Mouse (Mus musculus) induced T-regulatory cell, adult 2 months (primary cell): Measurements from ENCODE around the gene Rbks.
A peak's percentile ranks its signal among the peaks of the same experiment; 100 is the strongest.
"Not testable (repeated sequence)": the region's sequence is repeated elsewhere in the genome, so short reads cannot be mapped to it uniquely, and the experiment has no call there.

Source experiments
- DNase-seq: peaks from one replicate; pipeline ENCODE4 v3.0.0-alpha.2; 2012; ENCODE audit warnings: low read depth

Gene Rbks

GRCm38 (mm10) chr5:31627117-31627516, 70.3 kb downstream of the Rbks start:
- no peak for DNase-seq

- no peak for DNase-seq
These were observed 77.1 kb downstream of the Rbks start for GRCm38 (mm10) chr5:31620326-31620725.

- DNase-seq: peak; percentile 82
These were observed 82.9 kb downstream of the Rbks start for GRCm38 (mm10) chr5:31614339-31615025.

- peak; percentile 91 for DNase-seq
These were observed 83.6 kb downstream of the Rbks start for GRCm38 (mm10) chr5:31613852-31614286.

GRCm38 (mm10) chr5:31611186-31611585, 86.2 kb downstream of the Rbks start:
- no peak for DNase-seq

GRCm38 (mm10) chr5:31610376-31611086, 86.9 kb downstream of the Rbks start:
- no peak for DNase-seq

- no peak for DNase-seq
These were observed 91.3 kb downstream of the Rbks start for GRCm38 (mm10) chr5:31606151-31606550.

GRCm38 (mm10) chr5:31603766-31604165, 93.7 kb downstream of the Rbks start:
- DNase-seq: no peak

GRCm38 (mm10) chr5:31602377-31602776, 95.0 kb downstream of the Rbks start:
- DNase-seq: peak; percentile 75

GRCm38 (mm10) chr5:31601162-31601722, 96.2 kb downstream of the Rbks start:
- DNase-seq: no peak

- peak; percentile 64 for DNase-seq
These were observed 98.3 kb downstream of the Rbks start for GRCm38 (mm10) chr5:31599161-31599560.

- peak; percentile 75 for DNase-seq
These were observed 98.8 kb downstream of the Rbks start for GRCm38 (mm10) chr5:31598579-31598978.

- DNase-seq: no peak
These were observed 99.3 kb downstream of the Rbks start for GRCm38 (mm10) chr5:31598121-31598520.

GRCm38 (mm10) chr5:31597430-31597944, 99.9 kb downstream of the Rbks start:
- no peak for DNase-seq

- DNase-seq: peak; percentile 89
These were observed 100.7 kb downstream of the Rbks start, which contains the start of gene Mrpl33 for GRCm38 (mm10) chr5:31596481-31597429. Gene Mrpl33 (plus strand): TSS chr5:31596935.

- DNase-seq: no peak
These were observed 101.6 kb downstream of the Rbks start for GRCm38 (mm10) chr5:31595868-31596267.

GRCm38 (mm10) chr5:31591122-31591521, 106.3 kb downstream of the Rbks start:
- DNase-seq: no peak

- DNase-seq: no peak
These were observed 107.6 kb downstream of the Rbks start for GRCm38 (mm10) chr5:31589711-31590319.

GRCm38 (mm10) chr5:31588672-31589071, 108.8 kb downstream of the Rbks start:
- not testable (repeated sequence) for DNase-seq

- DNase-seq: no peak
These were observed 109.4 kb downstream of the Rbks start for GRCm38 (mm10) chr5:31588016-31588415.

- no peak for DNase-seq
These were observed 111.9 kb downstream of the Rbks start for GRCm38 (mm10) chr5:31585526-31585925.
